Mouse (Mus musculus): ENCODE measurements around the gene Olfr20. TPM values are rescaled to one million over a fixed set of nuclear protein-coding genes. Genes with fewer than 3 reads are reported as not detected.

The Olfr20 gene
- polyA plus RNA-seq, 1 experiment from 2014 or later: not detected

DNA sequence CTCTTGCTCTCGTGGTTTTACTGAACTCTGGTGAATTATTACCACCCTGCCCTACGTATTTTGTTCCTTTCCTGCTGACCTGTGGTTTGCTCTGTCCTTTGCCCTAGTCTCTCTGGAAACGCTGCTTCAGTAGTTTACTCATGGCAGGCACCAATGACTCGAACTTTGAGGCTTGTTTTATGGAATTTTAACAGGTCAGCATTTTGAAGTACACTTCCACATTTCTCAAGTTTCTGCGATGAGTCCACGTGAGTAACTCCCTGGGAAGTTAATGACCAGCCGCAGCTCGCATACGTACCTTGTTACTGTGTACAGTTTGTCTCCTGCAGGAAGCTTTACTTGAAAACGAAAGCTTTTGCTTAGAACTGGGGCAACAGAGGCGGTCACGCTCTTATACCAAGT, 24.1 kb upstream of the Olfr20 start:
- Histone ChIP-seq H3K9ac (ENCODE audit: low read depth, low read length) (no peak overlapping the region), H3K4me1 (replicated peaks; ENCODE audit: control insufficient read depth, insufficient read depth, low read length) (no peaks in the 10 kb centered on the region; the same call in 1 of the 2 replicates), H3K4me2 (replicated peaks; ENCODE audit: low read depth) (no peak overlapping the region; the same call in 1 of the 2 replicates), H3K36me3 (ENCODE audit: control insufficient read depth, insufficient read depth) (no peaks in the 10 kb centered on the region), H3K4me3 (ENCODE audit: low read depth, low read length) (peak overlapping the region; percentile 16; the same call in 1 of the 2 replicates), H3K27ac (ENCODE audit: low read depth, low read length) (peak overlapping the region; percentile 81; the same call in 1 of the 2 replicates), H3K9me3 (ENCODE audit: control insufficient read depth) (no peaks in the 10 kb centered on the region), H3K27me3 (replicated peaks; ENCODE audit: control insufficient read depth, insufficient read depth, low read length) (no peaks in the 10 kb centered on the region)
- peak; percentile 97 for ATAC-seq
- TF ChIP-seq CTCF (IDR thresholded peaks at IDR 0.05; ENCODE audit: low read depth): no peak
- 11% methylated on average over 12 of the region's 12 CpGs for WGBS

DNA sequence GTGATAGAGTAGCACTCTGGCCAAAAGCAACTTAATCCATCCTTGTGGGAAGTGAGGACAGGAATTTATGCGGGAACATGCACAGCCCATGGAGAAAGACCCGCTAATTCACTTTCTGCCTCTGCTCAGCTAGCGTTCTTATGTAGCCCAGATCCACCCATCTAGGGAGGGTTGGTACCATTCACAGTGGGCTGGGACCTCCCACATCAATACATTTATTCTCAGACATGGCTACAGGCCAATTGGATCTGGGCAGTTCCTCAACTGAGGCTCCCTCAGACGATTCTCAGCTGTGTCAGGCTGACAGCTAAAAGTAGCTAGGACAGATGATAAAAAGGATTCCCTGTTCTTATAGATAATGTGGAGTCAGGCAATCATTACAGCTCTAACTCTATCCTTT, 23.2 kb upstream of the Olfr20 start:
- no peak for ATAC-seq
- TF ChIP-seq CTCF (IDR thresholded peaks at IDR 0.05; ENCODE audit: low read depth): no peak
- H3K9me3 ChIP-seq (ENCODE audit: control insufficient read depth): no peaks in the 10 kb centered on the region
- H3K4me3 ChIP-seq (ENCODE audit: low read depth, low read length): no peak overlapping the region
- no peaks in the 10 kb centered on the region for H3K27me3 ChIP-seq (replicated peaks; ENCODE audit: control insufficient read depth, insufficient read depth, low read length)
- H3K27ac ChIP-seq (ENCODE audit: low read depth, low read length): no peak overlapping the region
- no peaks in the 10 kb centered on the region for H3K36me3 ChIP-seq (ENCODE audit: control insufficient read depth, insufficient read depth)
- H3K4me1 ChIP-seq (replicated peaks; ENCODE audit: control insufficient read depth, insufficient read depth, low read length): no peaks in the 10 kb centered on the region; the same call in 1 of the 2 replicates
- H3K9ac ChIP-seq (ENCODE audit: low read depth, low read length): no peak overlapping the region
- H3K4me2 ChIP-seq (replicated peaks; ENCODE audit: low read depth): no peak overlapping the region; the same call in 1 of the 2 replicates
- 67% methylated on average over 4 of the region's 4 CpGs for WGBS

DNA sequence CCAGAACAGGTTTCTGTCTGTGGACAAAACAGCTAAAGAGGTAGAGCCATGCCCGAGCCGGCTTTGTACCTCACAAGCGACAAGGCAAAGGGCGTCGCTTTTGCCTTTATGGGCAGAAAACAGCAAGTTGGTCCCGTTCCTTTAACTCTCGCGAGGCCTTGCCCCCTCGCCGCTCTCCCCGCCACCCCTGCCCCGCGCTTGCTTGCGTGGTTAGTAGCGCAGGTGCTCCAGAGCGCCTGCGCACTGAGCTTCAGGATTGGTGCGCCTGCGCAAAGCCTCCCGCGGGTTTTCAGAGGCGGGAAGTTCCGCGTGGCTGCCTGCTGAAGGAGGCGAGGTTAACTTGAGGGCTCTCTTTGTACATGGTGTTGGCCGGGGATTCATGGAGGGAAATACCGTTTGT, 21.1 kb upstream of the Olfr20 start, which contains the start of the genes Aspa, Gm49340 and Spata22:
Gene Aspa (minus strand): TSS at position 155 of the 400 bp plus-strand sequence.
Gene Gm49340 (plus strand): TSS at position 300 of the 400 bp plus-strand sequence.
Gene Spata22 (plus strand): TSS at position 300 of the 400 bp plus-strand sequence.
- Histone ChIP-seq H3K4me3 (ENCODE audit: low read depth, low read length) (no peak within 1 kb of the TSS), H3K4me1 (replicated peaks; ENCODE audit: control insufficient read depth, insufficient read depth, low read length) (no peaks in the 10 kb centered on the region; the same call in 1 of the 2 replicates), H3K27ac (ENCODE audit: low read depth, low read length) (no peak within 1 kb of the TSS), H3K4me2 (replicated peaks; ENCODE audit: low read depth) (no peak within 1 kb of the TSS), H3K9ac (ENCODE audit: low read depth, low read length) (no peak within 1 kb of the TSS), H3K9me3 (ENCODE audit: control insufficient read depth) (no peaks in the 10 kb centered on the region), H3K27me3 (replicated peaks; ENCODE audit: control insufficient read depth, insufficient read depth, low read length) (no peaks in the 10 kb centered on the region), H3K36me3 (ENCODE audit: control insufficient read depth, insufficient read depth) (no peaks in the 10 kb centered on the region)
- 75% methylated on average over 27 of the region's 27 CpGs for WGBS
- TF ChIP-seq CTCF (IDR thresholded peaks at IDR 0.05; ENCODE audit: low read depth): no peak
- ATAC-seq: no peak

DNA sequence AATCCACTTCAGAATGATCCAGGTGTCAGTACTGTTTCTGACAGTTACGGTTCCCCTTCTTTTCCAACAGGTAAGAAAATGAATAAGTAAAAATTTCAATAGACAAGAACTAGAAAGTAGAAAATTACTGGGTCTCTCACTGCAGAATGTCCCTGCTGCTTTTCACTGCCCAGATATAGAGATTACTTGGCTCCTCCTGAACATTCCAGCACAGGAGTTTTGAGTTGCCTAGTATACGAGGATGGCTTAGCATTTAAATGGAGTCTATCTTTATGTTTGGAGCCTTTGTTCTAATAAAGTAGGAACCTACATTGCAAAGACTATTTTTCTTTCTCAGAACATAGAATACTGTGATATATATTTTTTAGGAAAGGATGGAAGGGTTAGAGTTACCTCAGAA, 17.2 kb upstream of the Olfr20 start:
- H3K9ac ChIP-seq (ENCODE audit: low read depth, low read length): no peak overlapping the region
- WGBS: 70% methylated on average over 2 of the region's 2 CpGs
- H3K4me2 ChIP-seq (replicated peaks; ENCODE audit: low read depth): no peak overlapping the region
- H3K4me1 ChIP-seq (replicated peaks; ENCODE audit: control insufficient read depth, insufficient read depth, low read length): no peaks in the 10 kb centered on the region
- no peaks in the 10 kb centered on the region for H3K9me3 ChIP-seq (ENCODE audit: control insufficient read depth)
- ATAC-seq: no peak
- no peak overlapping the region for H3K27ac ChIP-seq (ENCODE audit: low read depth, low read length)
- H3K4me3 ChIP-seq (ENCODE audit: low read depth, low read length): no peak overlapping the region
- TF ChIP-seq CTCF (IDR thresholded peaks at IDR 0.05; ENCODE audit: low read depth): no peak
- H3K27me3 ChIP-seq (replicated peaks; ENCODE audit: control insufficient read depth, insufficient read depth, low read length): no peaks in the 10 kb centered on the region
- no peaks in the 10 kb centered on the region for H3K36me3 ChIP-seq (ENCODE audit: control insufficient read depth, insufficient read depth)

DNA sequence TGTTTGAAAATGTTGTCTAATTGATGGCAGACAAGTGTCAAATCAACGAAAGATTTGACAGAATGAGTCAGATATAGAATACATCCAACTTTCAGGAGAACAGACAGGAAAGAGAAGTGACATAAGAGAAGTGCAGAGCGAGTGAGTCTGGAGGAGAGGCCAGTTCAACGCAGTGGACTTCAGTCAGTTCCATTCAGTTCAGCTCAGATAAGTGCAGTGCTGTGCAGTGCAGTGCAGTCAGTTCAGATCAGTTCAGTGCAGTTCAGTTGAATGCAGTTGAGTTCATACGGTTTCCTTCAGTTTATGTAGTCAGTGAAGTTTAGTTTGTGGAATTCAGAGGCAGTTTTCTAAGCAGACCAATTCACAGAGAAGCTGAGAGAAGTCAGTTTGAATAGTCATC, 13.7 kb upstream of the Olfr20 start:
- H3K4me3 ChIP-seq (ENCODE audit: low read depth, low read length): no peak overlapping the region
- TF ChIP-seq CTCF (IDR thresholded peaks at IDR 0.05; ENCODE audit: low read depth): no peak
- H3K9me3 ChIP-seq (ENCODE audit: control insufficient read depth): no peaks in the 10 kb centered on the region
- H3K36me3 ChIP-seq (ENCODE audit: control insufficient read depth, insufficient read depth): no peaks in the 10 kb centered on the region
- WGBS: 62% methylated on average over 4 of the region's 4 CpGs
- no peaks in the 10 kb centered on the region for H3K4me1 ChIP-seq (replicated peaks; ENCODE audit: control insufficient read depth, insufficient read depth, low read length)
- no peak overlapping the region for H3K4me2 ChIP-seq (replicated peaks; ENCODE audit: low read depth)
- peak; percentile 99 for ATAC-seq
- H3K27me3 ChIP-seq (replicated peaks; ENCODE audit: control insufficient read depth, insufficient read depth, low read length): no peaks in the 10 kb centered on the region
- no peak overlapping the region for H3K9ac ChIP-seq (ENCODE audit: low read depth, low read length)
- no peak overlapping the region for H3K27ac ChIP-seq (ENCODE audit: low read depth, low read length)

DNA sequence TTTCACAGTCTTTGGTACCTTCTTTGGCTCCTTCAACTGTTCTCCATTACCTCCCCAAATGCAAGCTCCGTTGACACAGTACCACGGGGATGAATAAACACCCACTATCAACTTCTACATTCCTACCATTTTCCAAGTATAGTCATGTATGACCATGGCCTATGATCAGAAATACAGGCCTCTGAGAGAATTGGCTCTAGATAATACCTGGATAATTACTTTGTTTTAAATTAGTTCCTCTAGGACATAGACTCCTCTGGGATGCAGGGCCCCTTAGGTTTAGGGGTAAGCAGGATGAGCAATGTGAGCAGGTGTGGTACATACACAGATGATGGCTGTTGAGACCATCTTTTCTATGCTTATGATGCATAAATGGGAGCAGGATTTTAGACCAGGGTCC, 20.4 kb downstream of the Olfr20 start, which contains the start of gene Olfr376:
Gene Olfr376 (plus strand): TSS at position 301 of the 400 bp plus-strand sequence.
- 86% methylated on average over 2 of the region's 2 CpGs for WGBS
- Histone ChIP-seq H3K4me2 (replicated peaks; ENCODE audit: low read depth) (no peak within 1 kb of the TSS), H3K4me3 (ENCODE audit: low read depth, low read length) (no peak within 1 kb of the TSS), H3K9me3 (ENCODE audit: control insufficient read depth) (no peaks in the 10 kb centered on the region), H3K9ac (ENCODE audit: low read depth, low read length) (no peak within 1 kb of the TSS), H3K4me1 (replicated peaks; ENCODE audit: control insufficient read depth, insufficient read depth, low read length) (no peaks in the 10 kb centered on the region), H3K27me3 (replicated peaks; ENCODE audit: control insufficient read depth, insufficient read depth, low read length) (no peaks in the 10 kb centered on the region), H3K36me3 (ENCODE audit: control insufficient read depth, insufficient read depth) (no peaks in the 10 kb centered on the region), H3K27ac (ENCODE audit: low read depth, low read length) (no peak within 1 kb of the TSS)
- TF ChIP-seq CTCF (IDR thresholded peaks at IDR 0.05; ENCODE audit: low read depth): no peak
- ATAC-seq: no peak
